Mouse (Mus musculus) heart, adult 8-10 months (tissue): ENCODE results near the gene Gm20388. TPM values are rescaled to one million over a fixed set of nuclear protein-coding genes. Genes with fewer than 3 reads are reported as not detected.
A peak's percentile ranks its signal among the peaks of the same experiment; 100 is the strongest.
"Not testable (repeated sequence)": the region's sequence is repeated elsewhere in the genome, so short reads cannot be mapped to it uniquely, and the experiment has no call there.

Experiments used
- DNase-seq: peaks from one replicate; pipeline ENCODE4 v3.0.0; 2022; ENCODE audit warnings: low spot score
- total RNA-seq, 4 experiments: library from RNA; stranded (reverse); gene quantifications; 2 replicates each; pipeline ENCODE4 v1.2.4; 2022

Gene Gm20388
- total RNA-seq, 4 experiments from 2014 or later = 4.2 to 6.7 TPM; not detected in 2

GRCm38 (mm10) chr8:121653340-121654019, 1742.8 kb downstream of the Gm20388 start:
- DNase-seq = no peak

- no peak for DNase-seq
Observed at GRCm38 (mm10) chr8:121654131-121654530, 1743.5 kb downstream of the Gm20388 start.

- DNase-seq = no peak
Observed at GRCm38 (mm10) chr8:121654966-121655494, 1744.4 kb downstream of the Gm20388 start.

- DNase-seq = no peak
Observed at GRCm38 (mm10) chr8:121660602-121661001, 1750.0 kb downstream of the Gm20388 start.

- DNase-seq = no peak
Observed at GRCm38 (mm10) chr8:121661631-121662357, 1751.2 kb downstream of the Gm20388 start.

GRCm38 (mm10) chr8:121663101-121663500, 1752.5 kb downstream of the Gm20388 start:
- no peak for DNase-seq

GRCm38 (mm10) chr8:121665329-121665728, 1754.7 kb downstream of the Gm20388 start:
- DNase-seq = peak; percentile 87

- DNase-seq = not testable (repeated sequence)
Observed at GRCm38 (mm10) chr8:121667936-121668500, 1757.4 kb downstream of the Gm20388 start.

- no peak for DNase-seq
Observed at GRCm38 (mm10) chr8:121668553-121668952, 1757.9 kb downstream of the Gm20388 start.

GRCm38 (mm10) chr8:121669208-121669607, 1758.6 kb downstream of the Gm20388 start:
- no peak for DNase-seq

- no peak for DNase-seq
Observed at GRCm38 (mm10) chr8:121673153-121673552, 1762.5 kb downstream of the Gm20388 start.

GRCm38 (mm10) chr8:121673917-121674316, 1763.3 kb downstream of the Gm20388 start:
- DNase-seq = no peak

GRCm38 (mm10) chr8:121674524-121674923, 1763.9 kb downstream of the Gm20388 start:
- no peak for DNase-seq

GRCm38 (mm10) chr8:121675161-121675560, 1764.5 kb downstream of the Gm20388 start:
- DNase-seq = no peak

GRCm38 (mm10) chr8:121675701-121676100, 1765.1 kb downstream of the Gm20388 start:
- no peak for DNase-seq

GRCm38 (mm10) chr8:121678696-121679095, 1768.1 kb downstream of the Gm20388 start:
- DNase-seq = no peak

- DNase-seq = no peak
Observed at GRCm38 (mm10) chr8:121680896-121681295, 1770.3 kb downstream of the Gm20388 start.

GRCm38 (mm10) chr8:121681457-121681856, 1770.8 kb downstream of the Gm20388 start:
- peak; percentile 33 for DNase-seq

GRCm38 (mm10) chr8:121683083-121683832, 1772.6 kb downstream of the Gm20388 start:
- no peak for DNase-seq

- DNase-seq = peak; percentile 58
Observed at GRCm38 (mm10) chr8:121685419-121685818, 1774.8 kb downstream of the Gm20388 start.

- DNase-seq = no peak
Observed at GRCm38 (mm10) chr8:121687455-121688161, 1777.0 kb downstream of the Gm20388 start.
